ENCODE assay signal across 8 mouse cellular contexts in the genomic region with DNA sequence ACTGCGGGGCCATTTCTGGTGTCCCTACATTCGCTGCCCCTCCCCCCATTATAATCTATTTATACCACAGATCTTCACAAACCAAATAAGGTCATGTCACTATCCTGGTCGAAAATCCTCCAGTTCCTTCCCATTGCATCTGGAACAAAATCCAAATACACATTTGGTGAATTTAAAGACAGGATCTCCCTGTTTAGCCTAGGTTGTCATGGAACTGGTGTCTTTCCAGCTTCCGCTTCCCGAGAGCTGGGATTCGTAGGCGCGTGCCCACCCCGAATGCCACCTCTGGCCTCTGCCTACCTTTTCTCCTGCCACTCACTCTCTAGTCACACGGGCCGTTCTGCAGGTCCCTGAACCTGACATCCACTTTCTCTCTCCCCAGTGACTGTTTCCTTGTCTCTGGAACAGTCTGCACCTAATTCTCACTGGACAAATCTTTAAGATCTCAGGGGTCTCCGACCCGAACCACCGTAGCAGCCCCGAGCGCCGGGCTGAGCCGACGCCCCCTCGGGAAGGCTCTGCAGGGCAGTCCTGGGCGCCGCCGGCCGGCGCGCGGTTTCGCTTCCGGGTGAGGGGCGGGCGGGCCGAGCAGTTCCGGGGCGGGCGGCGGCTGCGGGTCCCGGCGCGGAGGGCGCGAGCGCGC. TPM values are rescaled to one million over a fixed set of nuclear protein-coding genes. Genes with fewer than 3 reads are reported as not detected.
DNase-seq lines count a peak whose midpoint lies in the region; ATAC-seq and TF ChIP-seq lines count a peak whose summit lies in the region.

A gene (plus strand): TSS at position 618 of the 643 bp plus-strand sequence.

- H3K27ac ChIP-seq in hindbrain, embryonic 10.5 days: peak within 1 kb of the TSS; percentile 94
- H3K27ac ChIP-seq in lung, postnatal 0 days (ENCODE audit: low read length): peak within 1 kb of the TSS; percentile 77

- H3K4me2 ChIP-seq in lung, postnatal 0 days (replicated peaks; ENCODE audit: low read depth, low read length): peak within 1 kb of the TSS; percentile 72

- no peak for TF ChIP-seq CTCF in lung, postnatal 0 days (IDR thresholded peaks at IDR 0.05)

- DNase-seq in Muller cell, postnatal 12 days (ENCODE audit: inconsistent ontology term): peak; percentile 85
- peak; percentile 65 for DNase-seq in cerebellum, adult 9-10 months
- peak in 1 of 2 experiments; percentile 51 for DNase-seq in frontal cortex, adult 2 months (ENCODE audit: extremely low spot score in 1 of 2, low spot score in 1 of 2)
- peak; percentile 79 for DNase-seq in hindbrain, embryonic 10.5 days (ENCODE audit: low spot score)
- DNase-seq in layer of hippocampus, postnatal 10 days (ENCODE audit: low spot score in 2 of 2): peak; percentile 70 to 79
- DNase-seq in lung, postnatal 0 days (ENCODE audit: low spot score): peak; percentile 76
- DNase-seq in ovary, postnatal 14 days (ENCODE audit: low spot score): peak; percentile 61
- peak; percentile 76 for DNase-seq in thymus, postnatal 25 days

- ATAC-seq in lung, postnatal 0 days: peak; percentile 96

- peak within 1 kb of the TSS; percentile 97 for H3K4me3 ChIP-seq in hindbrain, embryonic 10.5 days
- peak within 1 kb of the TSS; percentile 91 for H3K4me3 ChIP-seq in lung, postnatal 0 days (ENCODE audit: low read depth, low read length)

- no peak for TF ChIP-seq EP300 in lung, postnatal 0 days (IDR thresholded peaks at IDR 0.05)

- WGBS in hindbrain, embryonic 10.5 days: under 1% methylated on average over 44 of the region's 44 CpGs
- under 1% methylated on average over 31 of the region's 44 CpGs for WGBS in lung, postnatal 0 days

- peaks cover 35% of the 10 kb centered on the region for H3K4me1 ChIP-seq in hindbrain, embryonic 10.5 days (replicated peaks)
- H3K4me1 ChIP-seq in lung, postnatal 0 days (ENCODE audit: insufficient read depth, low read depth, low read length): peaks cover 7% of the 10 kb centered on the region

- H3K9me3 ChIP-seq in hindbrain, embryonic 10.5 days: no peaks in the 10 kb centered on the region
- H3K9me3 ChIP-seq in lung, postnatal 0 days (ENCODE audit: low read length): no peaks in the 10 kb centered on the region

- no peaks in the 10 kb centered on the region for H3K36me3 ChIP-seq in hindbrain, embryonic 10.5 days
- no peaks in the 10 kb centered on the region for H3K36me3 ChIP-seq in lung, postnatal 0 days (ENCODE audit: insufficient read depth, low read length)

- no peaks in the 10 kb centered on the region for H3K27me3 ChIP-seq in hindbrain, embryonic 10.5 days (ENCODE audit: insufficient read depth, poor library complexity, severe bottlenecking)
- no peaks in the 10 kb centered on the region for H3K27me3 ChIP-seq in lung, postnatal 0 days (replicated peaks; ENCODE audit: insufficient read depth, low read length)

- peak within 1 kb of the TSS; percentile 73 for H3K9ac ChIP-seq in lung, postnatal 0 days (replicated peaks; ENCODE audit: low read depth)

RNA-seq across cellular contexts. Expression of the gene that starts here (rescaled TPM):
- polyA plus RNA-seq in frontal cortex, adult 2 months (2012; rRNA removed): 33.9 and 36.5 TPM in 2 replicates
- 10.4 and 13.8 TPM in 2 replicates for polyA plus RNA-seq in hindbrain, embryonic 10.5 days (2016; fragmentation: Nextera tagmentation; extraction: Ambion mirVana)
- 10 to 100 TPM; 50.0 to 57.7 TPM for total RNA-seq in layer of hippocampus, postnatal 10 days (2021)
- polyA plus RNA-seq in lung, postnatal 0 days (2015; fragmentation: Nextera tagmentation; extraction: Ambion mirVana): 13.1 and 13.2 TPM in 2 replicates
